Mouse (Mus musculus) retina, postnatal 1 day (tissue): Measurements from ENCODE around the gene Slc35e2.
A peak's percentile ranks its signal among the peaks of the same experiment; 100 is the strongest.
"Not testable (repeated sequence)": the region's sequence is repeated elsewhere in the genome, so short reads cannot be mapped to it uniquely, and the experiment has no call there.

Experiments used
- DNase-seq: peaks from one replicate; pipeline ENCODE4 v3.0.0-alpha.2; 2012

Slc35e2 gene

GRCm38 (mm10) chr4:155635766-155636499 is 34.7 kb downstream of the Slc35e2 start:
- DNase-seq: no peak

GRCm38 (mm10) chr4:155643531-155643930 is 42.3 kb downstream of the Slc35e2 start:
- no peak for DNase-seq

DNA sequence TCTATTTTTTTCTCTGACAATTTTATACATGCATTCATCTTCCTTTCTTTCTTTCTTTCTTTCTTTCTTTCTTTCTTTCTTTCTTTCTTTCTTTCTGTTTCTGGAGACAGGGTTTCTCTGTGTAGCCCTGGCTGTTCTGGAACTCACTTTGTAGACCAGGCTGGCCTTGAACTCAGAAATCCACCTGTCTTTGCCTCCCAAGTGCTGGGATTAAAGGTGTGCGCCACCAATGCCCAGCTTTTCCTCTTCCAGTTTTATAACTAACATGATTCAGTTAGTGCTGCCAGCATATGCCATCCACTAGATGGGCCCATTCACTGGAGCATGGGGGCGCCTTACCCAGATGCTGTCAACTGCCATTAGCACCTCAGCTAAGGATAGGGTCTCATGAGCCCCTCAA is 44.1 kb downstream of the Slc35e2 start, which contains the start of gene Gm10563:
Gm10563 (minus strand) TSS at position 101 of the 400 bp plus-strand sequence.
- not testable (repeated sequence) for DNase-seq

- DNase-seq: no peak
Measured at GRCm38 (mm10) chr4:155645721-155646120, 44.5 kb downstream of the Slc35e2 start.

DNA sequence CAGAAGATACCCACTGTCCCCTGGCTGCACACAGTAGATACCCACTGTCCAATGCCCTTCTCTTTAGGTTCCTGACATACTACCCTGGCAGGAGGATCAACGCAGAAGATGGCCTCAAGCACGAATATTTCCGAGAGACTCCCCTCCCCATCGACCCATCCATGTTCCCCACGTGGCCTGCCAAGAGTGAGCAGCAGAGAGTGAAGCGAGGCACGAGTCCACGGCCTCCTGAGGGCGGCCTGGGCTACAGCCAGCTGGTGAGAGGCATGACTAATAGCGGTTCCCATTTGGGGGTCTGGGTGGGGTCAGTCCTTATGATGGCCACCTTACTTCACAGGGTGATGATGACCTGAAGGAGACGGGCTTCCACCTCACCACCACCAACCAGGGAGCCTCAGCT is 48.1 kb downstream of the Slc35e2 start:
- no peak for DNase-seq

- peak; percentile 6 for DNase-seq
Measured at GRCm38 (mm10) chr4:155651553-155652269, 50.5 kb downstream of the Slc35e2 start.

DNA sequence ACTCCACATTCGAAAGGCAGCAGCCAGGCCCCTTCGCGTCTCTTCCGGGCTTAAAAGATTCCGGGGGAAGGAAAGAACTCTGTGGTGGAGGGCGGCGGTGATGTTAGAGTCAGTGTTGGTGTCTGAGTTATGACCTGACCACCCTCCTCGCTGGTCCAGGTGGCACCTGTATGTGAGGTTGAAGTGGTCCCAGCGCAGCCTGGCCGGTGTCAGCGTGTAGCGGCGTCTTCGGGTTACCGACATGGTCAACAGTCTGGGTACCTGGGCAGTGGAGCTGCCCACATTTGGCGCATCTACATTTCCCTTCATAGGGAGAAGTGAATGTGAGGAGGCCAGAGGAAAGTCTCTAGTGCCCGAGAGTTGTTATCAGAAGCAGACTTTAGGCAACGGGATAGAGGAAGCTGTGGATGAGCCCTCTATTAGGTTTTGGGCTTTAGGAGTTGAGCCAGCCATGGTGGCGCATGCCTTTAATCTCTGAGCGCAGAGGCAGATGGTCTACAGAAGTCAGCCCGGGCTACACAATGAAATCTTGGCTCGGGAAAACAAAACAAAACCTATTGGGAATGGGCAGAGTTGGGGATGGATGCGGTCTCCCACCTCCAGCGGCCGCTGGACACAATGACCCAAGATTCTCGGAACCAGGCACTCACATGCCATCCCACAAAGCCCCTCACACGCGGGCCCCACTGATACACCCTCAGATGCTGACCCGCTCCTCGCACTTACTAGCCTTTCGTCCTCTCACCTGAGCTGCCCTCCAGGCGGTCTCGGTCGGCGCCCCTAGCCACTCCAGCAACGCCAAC is 51.3 kb downstream of the Slc35e2 start:
- DNase-seq: no peak

GRCm38 (mm10) chr4:155653086-155653450 is 51.9 kb downstream of the Slc35e2 start, which contains the start of gene Mmp23:
TSS of gene Mmp23 (minus strand) at chr4:155653384.
- DNase-seq: peak; percentile 52

GRCm38 (mm10) chr4:155653451-155654182 is 52.4 kb downstream of the Slc35e2 start:
- peak; percentile 52 for DNase-seq

DNA sequence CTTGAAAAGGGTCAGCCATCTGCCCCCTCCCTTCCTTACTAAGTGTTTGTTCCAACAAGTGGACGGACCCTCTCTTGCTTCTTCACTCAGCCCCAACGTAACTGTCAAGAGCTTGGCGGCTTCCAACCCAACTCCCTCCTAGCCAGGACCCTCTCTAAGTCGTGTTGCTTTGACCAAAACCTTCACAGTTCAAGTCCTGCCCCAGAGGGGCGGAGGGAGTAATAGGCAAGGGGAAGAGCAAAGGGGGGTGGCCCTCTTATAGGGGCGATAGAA is 52.9 kb downstream of the Slc35e2 start:
- DNase-seq: no peak

GRCm38 (mm10) chr4:155654456-155655298 is 53.5 kb downstream of the Slc35e2 start:
- peak; percentile 67 for DNase-seq

DNA sequence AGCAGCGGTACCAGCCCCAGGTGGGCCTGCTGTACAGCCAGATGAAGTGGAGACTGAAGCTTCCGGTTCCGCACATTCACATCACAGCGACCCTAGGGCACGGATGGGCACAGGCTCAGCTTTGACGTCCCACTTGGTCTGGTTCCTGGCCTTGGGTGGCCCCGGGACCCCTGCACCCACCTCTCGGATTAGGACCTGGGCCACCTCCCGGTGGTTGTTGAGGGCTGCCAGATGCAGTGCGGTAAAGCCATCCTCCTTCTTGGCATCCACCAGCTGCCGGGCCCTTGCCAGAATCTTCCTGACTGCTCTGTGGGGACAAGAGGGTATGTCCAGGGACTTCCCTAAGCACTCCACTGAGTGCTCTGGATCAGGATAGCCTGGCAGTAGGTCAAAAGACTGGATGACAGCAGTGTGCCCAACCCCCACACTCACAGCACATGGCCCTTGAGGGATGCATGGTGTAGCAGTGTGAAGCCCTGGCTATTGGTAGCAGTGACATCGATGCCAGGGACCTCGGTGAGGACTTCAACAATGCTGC is 55.1 kb downstream of the Slc35e2 start:
- DNase-seq: no peak

GRCm38 (mm10) chr4:155658961-155659360 is 57.7 kb downstream of the Slc35e2 start:
- DNase-seq: no peak

- no peak for DNase-seq
Measured at GRCm38 (mm10) chr4:155660641-155661040, 59.4 kb downstream of the Slc35e2 start.

- DNase-seq: no peak
Measured at GRCm38 (mm10) chr4:155666903-155667302, 65.7 kb downstream of the Slc35e2 start.

GRCm38 (mm10) chr4:155668689-155669597 is 67.7 kb downstream of the Slc35e2 start, which contains the start of gene Mib2:
TSS of gene Mib2 (minus strand) at chr4:155669198.
- DNase-seq: peak; percentile 98

DNA sequence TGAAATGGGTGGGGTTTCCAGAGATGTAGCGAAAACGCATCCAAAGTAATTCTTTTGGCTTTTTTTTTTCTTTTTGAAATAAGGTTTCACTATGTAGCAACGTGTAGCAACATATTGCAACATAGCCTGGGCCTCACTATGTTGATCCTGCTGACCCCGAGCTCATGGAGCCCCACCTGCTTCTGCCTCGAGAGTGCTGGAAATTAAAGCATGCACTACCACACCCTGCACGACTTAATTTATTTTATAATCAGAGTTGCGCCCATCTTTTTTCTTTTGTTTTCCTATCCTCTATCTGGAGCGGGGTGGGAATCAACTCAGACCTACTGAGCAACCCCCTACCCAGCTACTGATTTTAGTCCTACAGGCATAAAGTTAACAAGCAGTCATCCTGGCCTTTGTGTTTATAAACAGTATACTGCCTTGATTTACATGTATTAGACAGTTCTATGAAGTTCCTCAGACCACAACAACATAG is 68.4 kb downstream of the Slc35e2 start:
- no peak for DNase-seq

DNA sequence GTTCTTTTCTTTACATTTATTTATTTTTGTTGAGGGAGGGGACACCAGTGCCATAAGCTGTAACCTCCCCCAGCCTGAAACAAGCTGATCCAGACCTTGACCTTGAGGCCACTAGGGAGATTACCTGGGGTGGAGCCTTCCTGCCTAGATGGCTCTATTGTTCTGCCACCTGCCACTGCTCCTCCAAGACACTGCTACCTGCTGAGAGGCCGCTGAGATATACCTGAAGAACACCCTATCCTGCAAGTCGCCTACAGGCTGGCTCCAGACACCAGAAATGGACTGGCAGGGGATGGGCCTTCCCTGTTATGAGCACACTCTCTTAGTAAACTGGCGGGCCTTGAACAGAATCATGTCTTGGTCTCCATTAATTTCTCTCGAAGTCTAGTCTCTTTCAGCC is 69.0 kb downstream of the Slc35e2 start:
- DNase-seq: not testable (repeated sequence)

GRCm38 (mm10) chr4:155672082-155672481 is 70.9 kb downstream of the Slc35e2 start:
- DNase-seq: no peak
